Mouse (Mus musculus): Measurements from ENCODE around the gene Spp1. TPM values are rescaled to one million over a fixed set of nuclear protein-coding genes. Genes with fewer than 3 reads are reported as not detected.

The Spp1 gene
- polyA plus RNA-seq, 1 experiment = 0.75 TPM

GRCm38 (mm10) chr5:104458832-104459705 is 24.2 kb downstream of the Spp1 start, which contains the start of gene Pkd2:
Gene Pkd2, plus strand, starts transcription at chr5:104459450.
- Histone ChIP-seq H3K27ac (replicated peaks; ENCODE audit: low read depth, low read length) (peak within 1 kb of the TSS; percentile 88), H3K4me3 (ENCODE audit: insufficient read depth, low read depth, low read length) (peak within 1 kb of the TSS; percentile 97)

GRCm38 (mm10) chr5:104459706-104460455 is 25.0 kb downstream of the Spp1 start:
- Histone ChIP-seq H3K27ac (replicated peaks; ENCODE audit: low read depth, low read length) (peak overlapping the region; percentile 81), H3K4me1 (ENCODE audit: control insufficient read depth, insufficient read depth, insufficient read length, low read length) (peaks cover 7% of the 10 kb centered on the region; the same call in 1 of the 2 replicates), H3K4me3 (ENCODE audit: insufficient read depth, low read depth, low read length) (peak overlapping the region; percentile 97)

More at GRCm38 (mm10) chr5:104458832-104459705, 24.2 kb downstream of the Spp1 start, which contains the start of gene Pkd2:
- peaks cover 4% of the 10 kb centered on the region; the same call in 1 of the 2 replicates for H3K4me1 ChIP-seq (ENCODE audit: control insufficient read depth, insufficient read depth, insufficient read length, low read length)

- H3K4me1 ChIP-seq (ENCODE audit: control insufficient read depth, insufficient read depth, insufficient read length, low read length) = peaks cover 7% of the 10 kb centered on the region; the same call in 1 of the 2 replicates
- H3K4me3 ChIP-seq (ENCODE audit: insufficient read depth, low read depth, low read length) = peak overlapping the region; percentile 97
- H3K27ac ChIP-seq (replicated peaks; ENCODE audit: low read depth, low read length) = peak overlapping the region; percentile 81
Observed at GRCm38 (mm10) chr5:104460456-104460838, 25.5 kb downstream of the Spp1 start.

- H3K27ac ChIP-seq (replicated peaks; ENCODE audit: low read depth, low read length) = no peak overlapping the region
- peaks cover 7% of the 10 kb centered on the region; the same call in 1 of the 2 replicates for H3K4me1 ChIP-seq (ENCODE audit: control insufficient read depth, insufficient read depth, insufficient read length, low read length)
- peak overlapping the region; percentile 28 for H3K4me3 ChIP-seq (ENCODE audit: insufficient read depth, low read depth, low read length)
Observed at GRCm38 (mm10) chr5:104460856-104461255, 25.9 kb downstream of the Spp1 start.

GRCm38 (mm10) chr5:104465279-104465678 is 30.4 kb downstream of the Spp1 start:
- Histone ChIP-seq H3K4me1 (ENCODE audit: control insufficient read depth, insufficient read depth, insufficient read length, low read length) (peaks cover 2% of the 10 kb centered on the region; the same call in 1 of the 2 replicates), H3K4me3 (ENCODE audit: insufficient read depth, low read depth, low read length) (no peak overlapping the region), H3K27ac (replicated peaks; ENCODE audit: low read depth, low read length) (0 out of 2 replicates have a peak overlapping the region, but pooled peaks have one; percentile 15)

- Histone ChIP-seq H3K27ac (replicated peaks; ENCODE audit: low read depth, low read length) (0 out of 2 replicates have a peak overlapping the region, but pooled peaks have one; percentile 15), H3K4me1 (ENCODE audit: control insufficient read depth, insufficient read depth, insufficient read length, low read length) (peaks cover 2% of the 10 kb centered on the region; the same call in 1 of the 2 replicates), H3K4me3 (ENCODE audit: insufficient read depth, low read depth, low read length) (no peak overlapping the region)
Observed at GRCm38 (mm10) chr5:104465731-104466130, 30.8 kb downstream of the Spp1 start.

- Histone ChIP-seq H3K4me3 (ENCODE audit: insufficient read depth, low read depth, low read length) (no peak overlapping the region), H3K4me1 (ENCODE audit: control insufficient read depth, insufficient read depth, insufficient read length, low read length) (peaks cover 2% of the 10 kb centered on the region; the same call in 1 of the 2 replicates)
Observed at GRCm38 (mm10) chr5:104466816-104467215, 31.9 kb downstream of the Spp1 start.

GRCm38 (mm10) chr5:104468586-104468985 is 33.7 kb downstream of the Spp1 start:
- Histone ChIP-seq H3K4me1 (ENCODE audit: control insufficient read depth, insufficient read depth, insufficient read length, low read length) (peaks cover 2% of the 10 kb centered on the region; the same call in 1 of the 2 replicates), H3K27ac (replicated peaks; ENCODE audit: low read depth, low read length) (no peak overlapping the region), H3K4me3 (ENCODE audit: insufficient read depth, low read depth, low read length) (no peak overlapping the region)

More at GRCm38 (mm10) chr5:104466816-104467215, 31.9 kb downstream of the Spp1 start:
- H3K27ac ChIP-seq (replicated peaks; ENCODE audit: low read depth, low read length) = no peak overlapping the region

GRCm38 (mm10) chr5:104470981-104471391 is 36.1 kb downstream of the Spp1 start:
- Histone ChIP-seq H3K4me1 (ENCODE audit: control insufficient read depth, insufficient read depth, insufficient read length, low read length) (no peaks in the 10 kb centered on the region), H3K27ac (replicated peaks; ENCODE audit: low read depth, low read length) (no peak overlapping the region), H3K4me3 (ENCODE audit: insufficient read depth, low read depth, low read length) (no peak overlapping the region)

GRCm38 (mm10) chr5:104472371-104472770 is 37.5 kb downstream of the Spp1 start:
- no peak overlapping the region for H3K4me3 ChIP-seq (ENCODE audit: insufficient read depth, low read depth, low read length)

GRCm38 (mm10) chr5:104480367-104480766 is 45.4 kb downstream of the Spp1 start:
- Histone ChIP-seq H3K4me3 (ENCODE audit: insufficient read depth, low read depth, low read length) (no peak overlapping the region), H3K4me1 (ENCODE audit: control insufficient read depth, insufficient read depth, insufficient read length, low read length) (no peaks in the 10 kb centered on the region), H3K27ac (replicated peaks; ENCODE audit: low read depth, low read length) (no peak overlapping the region)

More at GRCm38 (mm10) chr5:104472371-104472770, 37.5 kb downstream of the Spp1 start:
- H3K27ac ChIP-seq (replicated peaks; ENCODE audit: low read depth, low read length) = no peak overlapping the region
- H3K4me1 ChIP-seq (ENCODE audit: control insufficient read depth, insufficient read depth, insufficient read length, low read length) = no peaks in the 10 kb centered on the region

- H3K4me3 ChIP-seq (ENCODE audit: insufficient read depth, low read depth, low read length) = no peak overlapping the region
- H3K4me1 ChIP-seq (ENCODE audit: control insufficient read depth, insufficient read depth, insufficient read length, low read length) = no peaks in the 10 kb centered on the region
- H3K27ac ChIP-seq (replicated peaks; ENCODE audit: low read depth, low read length) = no peak overlapping the region
Observed at GRCm38 (mm10) chr5:104482856-104483255, 47.9 kb downstream of the Spp1 start.
